Mouse (Mus musculus): ENCODE results near the gene Robo2. TPM values are rescaled to one million over a fixed set of nuclear protein-coding genes. Genes with fewer than 3 reads are reported as not detected.

Robo2 gene
- total and polyA plus RNA-seq, 3 experiments, result not detected

GRCm38 (mm10) chr16:74276855-74277573 is 134.6 kb downstream of the Robo2 start:
- Histone ChIP-seq H3K27ac (ENCODE audit: control insufficient read depth, low read depth, low read length) (no peak overlapping the region), H3K27me3 (ENCODE audit: control insufficient read depth in 1 of 2, insufficient read depth in 2 of 2, low read length in 2 of 2) (no peaks in the 10 kb centered on the region), H3K79me2 (ENCODE audit: control insufficient read depth, insufficient read depth, low read length, poor library complexity) (no peaks in the 10 kb centered on the region), H3K4me1 (ENCODE audit: control insufficient read depth in 1 of 2, insufficient read depth in 2 of 2, low read length in 2 of 2) (no peaks in the 10 kb centered on the region), H3K36me3 (ENCODE audit: control insufficient read depth in 1 of 2, insufficient read depth in 2 of 2, low read length in 2 of 2) (no peaks in the 10 kb centered on the region), H3K9me3 (replicated peaks; ENCODE audit: insufficient read depth, low read length) (no peaks in the 10 kb centered on the region), H3K4me3 (ENCODE audit: control insufficient read depth in 1 of 2, insufficient read depth in 1 of 2, low read depth in 2 of 2, low read length in 2 of 2) (no peak overlapping the region), H3K9ac (ENCODE audit: control insufficient read depth, low read depth, low read length, poor library complexity, severe bottlenecking) (no peak overlapping the region)
- DNase-seq (ENCODE audit: low read depth, low spot score), result no peak
- no peak for TF ChIP-seq UBTF (IDR thresholded peaks at IDR 0.05; ENCODE audit: borderline replicate concordance, insufficient read depth, low read depth, low read length)
- no peak for TF ChIP-seq ZC3H11A (IDR thresholded peaks at IDR 0.05; ENCODE audit: low read depth, low read length)
- TF ChIP-seq MAZ (IDR thresholded peaks at IDR 0.05; ENCODE audit: low read depth, low read length), result no peak
- TF ChIP-seq MXI1 (IDR thresholded peaks at IDR 0.05; ENCODE audit: low read depth, low read length), result no peak
- no peak for TF ChIP-seq TAL1 (IDR thresholded peaks at IDR 0.05; ENCODE audit: low read length)
- no peak for TF ChIP-seq RCOR1 (IDR thresholded peaks at IDR 0.05; ENCODE audit: low read depth, low read length)
- no peak for TF ChIP-seq MYC (IDR thresholded peaks at IDR 0.05; ENCODE audit: low read depth, low read length)
- no peak for TF ChIP-seq HCFC1 (IDR thresholded peaks at IDR 0.05; ENCODE audit: low read depth, low read length)
- TF ChIP-seq NRF1 (IDR thresholded peaks at IDR 0.05; ENCODE audit: insufficient read depth, low read depth, low read length, poor library complexity, severe bottlenecking), result no peak
- TF ChIP-seq TCF12 (IDR thresholded peaks at IDR 0.05; ENCODE audit: low read depth, low read length), result no peak
- no peak for TF ChIP-seq ZNF384 (IDR thresholded peaks at IDR 0.05; ENCODE audit: low read depth, low read length)
- no peak for TF ChIP-seq SIN3A (IDR thresholded peaks at IDR 0.05; ENCODE audit: low read length)

GRCm38 (mm10) chr16:74274596-74274995 is 137.0 kb downstream of the Robo2 start:
- no peak for TF ChIP-seq SIN3A (IDR thresholded peaks at IDR 0.05; ENCODE audit: low read length)
- no peak for TF ChIP-seq USF2 (IDR thresholded peaks at IDR 0.05; ENCODE audit: borderline replicate concordance in 1 of 2, insufficient read depth in 1 of 2, low read depth in 1 of 2, low read length in 2 of 2)
- TF ChIP-seq CTCF (IDR thresholded peaks at IDR 0.05 in 2 of 3, conservative IDR thresholded peaks at IDR 0.05 in 1 of 3; ENCODE audit: control insufficient read depth in 1 of 3, insufficient read depth in 1 of 3, low read depth in 2 of 3, low read length in 3 of 3, poor library complexity in 1 of 3, severe bottlenecking in 1 of 3), result no peak
- no peak for TF ChIP-seq POLR2AphosphoS5 (IDR thresholded peaks at IDR 0.05; ENCODE audit: borderline replicate concordance, low read depth, low read length)
- TF ChIP-seq NELFE (IDR thresholded peaks at IDR 0.05; ENCODE audit: low read depth, low read length), result no peak
- TF ChIP-seq MYB (IDR thresholded peaks at IDR 0.05; ENCODE audit: low read depth, low read length), result no peak
- no peak for TF ChIP-seq MYC (IDR thresholded peaks at IDR 0.05; ENCODE audit: low read depth, low read length)
- TF ChIP-seq TBP (IDR thresholded peaks at IDR 0.05; ENCODE audit: low read depth, low read length), result no peak
- no peak for TF ChIP-seq NRF1 (IDR thresholded peaks at IDR 0.05; ENCODE audit: insufficient read depth, low read depth, low read length, poor library complexity, severe bottlenecking)
- no peak for TF ChIP-seq POLR2AphosphoS2 (IDR thresholded peaks at IDR 0.05; ENCODE audit: low read length)
- TF ChIP-seq E2F4 (IDR thresholded peaks at IDR 0.05; ENCODE audit: borderline replicate concordance, low read depth, low read length), result no peak
- TF ChIP-seq MAZ (IDR thresholded peaks at IDR 0.05; ENCODE audit: low read depth, low read length), result no peak
- no peak for TF ChIP-seq MAX (IDR thresholded peaks at IDR 0.05; ENCODE audit: low read length)
- no peak for TF ChIP-seq BHLHE40 (IDR thresholded peaks at IDR 0.05; ENCODE audit: borderline replicate concordance, low read depth, low read length)
- TF ChIP-seq ELF1 (IDR thresholded peaks at IDR 0.05; ENCODE audit: low read depth, low read length), result no peak
- no peak for TF ChIP-seq TAL1 (IDR thresholded peaks at IDR 0.05; ENCODE audit: low read length)
- no peak overlapping the region for H3K4me3 ChIP-seq (ENCODE audit: control insufficient read depth in 1 of 2, insufficient read depth in 1 of 2, low read depth in 2 of 2, low read length in 2 of 2)
- H3K27me3 ChIP-seq (ENCODE audit: control insufficient read depth in 1 of 2, insufficient read depth in 2 of 2, low read length in 2 of 2), result no peaks in the 10 kb centered on the region
- H3K4me1 ChIP-seq (ENCODE audit: control insufficient read depth in 1 of 2, insufficient read depth in 2 of 2, low read length in 2 of 2), result no peaks in the 10 kb centered on the region
- H3K9me3 ChIP-seq (replicated peaks; ENCODE audit: insufficient read depth, low read length), result no peaks in the 10 kb centered on the region
- H3K79me2 ChIP-seq (ENCODE audit: control insufficient read depth, insufficient read depth, low read length, poor library complexity), result no peaks in the 10 kb centered on the region
- H3K27ac ChIP-seq (ENCODE audit: control insufficient read depth, low read depth, low read length), result no peak overlapping the region
- no peak for DNase-seq (ENCODE audit: low read depth, low spot score)
- H3K9ac ChIP-seq (ENCODE audit: control insufficient read depth, low read depth, low read length, poor library complexity, severe bottlenecking), result no peak overlapping the region
- no peaks in the 10 kb centered on the region for H3K36me3 ChIP-seq (ENCODE audit: control insufficient read depth in 1 of 2, insufficient read depth in 2 of 2, low read length in 2 of 2)

Measured in MEL (cell line).